Mouse (Mus musculus) myocyte (in vitro differentiated cells): Measurements from ENCODE around the gene Atf6.

Experiments used
- CEBPB ChIP-seq: IDR thresholded peaks from 2 replicates; pipeline ENCODE4 v1.6.1; 2011; ENCODE audit warnings: mild to moderate bottlenecking, moderate library complexity; ENCODE audit not compliant: poor library complexity, insufficient read depth, severe bottlenecking
- MAX ChIP-seq: IDR thresholded peaks from one replicate; pipeline ENCODE4 v1.6.1; 2011; ENCODE audit warnings: low read depth, mild to moderate bottlenecking, control low read depth
- MYOD1 ChIP-seq, 3 experiments: IDR thresholded peaks; one replicate each; pipeline ENCODE4 v1.6.1; 2011; ENCODE audit warnings: control low read depth in 2 of 3, low read depth in 2 of 3, mild to moderate bottlenecking in 2 of 3, moderate library complexity in 1 of 3; ENCODE audit not compliant: insufficient read length in 2 of 3, control insufficient read depth in 1 of 3
- MYOG ChIP-seq, 3 experiments: IDR thresholded peaks; one replicate each; pipeline ENCODE4 v1.6.1; 2011; ENCODE audit warnings: control low read depth in 2 of 3, low read depth in 2 of 3, mild to moderate bottlenecking in 2 of 3; ENCODE audit not compliant: insufficient read length in 2 of 3, control insufficient read depth in 1 of 3, insufficient read depth in 1 of 3
- POLR2A ChIP-seq: IDR thresholded peaks from one replicate; pipeline ENCODE4 v1.6.1; 2011; ENCODE audit warnings: low read depth, mild to moderate bottlenecking, control low read depth, moderate library complexity; ENCODE audit not compliant: insufficient read length
- POLR2AphosphoS2 ChIP-seq: IDR thresholded peaks from one replicate; pipeline ENCODE4 v1.6.1; 2011; ENCODE audit warnings: low read depth, control low read depth; ENCODE audit not compliant: insufficient read length
- REST ChIP-seq: IDR thresholded peaks from one replicate; pipeline ENCODE4 v1.6.1; 2011; ENCODE audit warnings: mild to moderate bottlenecking, control low read depth, moderate library complexity; ENCODE audit not compliant: insufficient read depth, insufficient read length
- SRF ChIP-seq: IDR thresholded peaks from one replicate; pipeline ENCODE4 v1.6.1; 2011; ENCODE audit warnings: low read depth; ENCODE audit not compliant: control insufficient read depth, insufficient read length
- TCF12 ChIP-seq: IDR thresholded peaks from one replicate; pipeline ENCODE4 v1.6.1; 2011; ENCODE audit warnings: mild to moderate bottlenecking, control low read depth; ENCODE audit not compliant: poor library complexity, insufficient read depth, severe bottlenecking
- TCF3 ChIP-seq: IDR thresholded peaks from one replicate; pipeline ENCODE4 v1.6.1; 2011; ENCODE audit warnings: low read depth, control low read depth; ENCODE audit not compliant: insufficient read length
- USF1 ChIP-seq: IDR thresholded peaks from one replicate; pipeline ENCODE4 v1.6.1; 2011; ENCODE audit warnings: low read depth, mild to moderate bottlenecking, control low read depth, moderate library complexity

GRCm38 (mm10) chr1:170691301-170691700 is 176.3 kb downstream of the Atf6 start:
- TF ChIP-seq POLR2A (no peak), USF1 (no peak), SRF (no peak), MYOD1 (IDR thresholded peaks at IDR 0.05; ENCODE audit: control insufficient read depth in 1 of 3, insufficient read length in 2 of 3, low read depth in 2 of 3) (no peak), MYOG (IDR thresholded peaks at IDR 0.05; ENCODE audit: control insufficient read depth in 1 of 3, insufficient read depth in 1 of 3, insufficient read length in 2 of 3, low read depth in 2 of 3) (no peak), TCF3 (no peak), TCF12 (no peak), CEBPB (0 out of 2 replicates have a peak, but pooled peaks have one; percentile 5), MAX (no peak), POLR2AphosphoS2 (no peak), REST (no peak)
